Mouse (Mus musculus): ENCODE data around the gene Ermap.

- TF ChIP-seq POLR2A (IDR thresholded peaks at IDR 0.05; ENCODE audit: insufficient read depth, low read depth, low read length) (no peak), CTCF (IDR thresholded peaks at IDR 0.05; ENCODE audit: insufficient read depth, low read depth, low read length) (no peak)
Measured at GRCm38 (mm10) chr4:119181456-119181855, 8.4 kb downstream of the Ermap start.

All from olfactory bulb, adult 2 months (tissue).